Mouse (Mus musculus): ENCODE data around the gene Tifab. TPM values are rescaled to one million over a fixed set of nuclear protein-coding genes. Genes with fewer than 3 reads are reported as not detected.

Gene Tifab
- polyA plus RNA-seq (2012; ENCODE audit: insufficient read depth, insufficient read length, missing spikeins), result 1.1 and 2.8 TPM in 2 replicates

GRCm38 (mm10) chr13:56178416-56179035 is at the start of gene Tifab:
Gene Tifab, minus strand, starts transcription at chr13:56178885.
- Histone ChIP-seq H3K4me1 (ENCODE audit: control insufficient read depth, insufficient read depth, insufficient read length, low read length) (no peaks in the 10 kb centered on the region), H3K27ac (replicated peaks; ENCODE audit: low read depth, low read length) (peak within 1 kb of the TSS; percentile 90), H3K4me3 (ENCODE audit: insufficient read depth, low read depth, low read length) (peak within 1 kb of the TSS; percentile 41)

- H3K4me3 ChIP-seq (ENCODE audit: insufficient read depth, low read depth, low read length), result no peak overlapping the region
- H3K4me1 ChIP-seq (ENCODE audit: control insufficient read depth, insufficient read depth, insufficient read length, low read length), result no peaks in the 10 kb centered on the region
- no peak overlapping the region for H3K27ac ChIP-seq (replicated peaks; ENCODE audit: low read depth, low read length)
Measured at GRCm38 (mm10) chr13:56226175-56226954, 47.7 kb upstream of the Tifab start.

GRCm38 (mm10) chr13:56223625-56224024 is 44.9 kb upstream of the Tifab start:
- H3K4me1 ChIP-seq (ENCODE audit: control insufficient read depth, insufficient read depth, insufficient read length, low read length), result no peaks in the 10 kb centered on the region

GRCm38 (mm10) chr13:56222849-56223246 is 44.2 kb upstream of the Tifab start:
- H3K4me3 ChIP-seq (ENCODE audit: insufficient read depth, low read depth, low read length), result no peak overlapping the region
- no peak overlapping the region for H3K27ac ChIP-seq (replicated peaks; ENCODE audit: low read depth, low read length)
- no peaks in the 10 kb centered on the region for H3K4me1 ChIP-seq (ENCODE audit: control insufficient read depth, insufficient read depth, insufficient read length, low read length)

More at GRCm38 (mm10) chr13:56223625-56224024, 44.9 kb upstream of the Tifab start:
- Histone ChIP-seq H3K27ac (replicated peaks; ENCODE audit: low read depth, low read length) (no peak overlapping the region), H3K4me3 (ENCODE audit: insufficient read depth, low read depth, low read length) (no peak overlapping the region)

DNA sequence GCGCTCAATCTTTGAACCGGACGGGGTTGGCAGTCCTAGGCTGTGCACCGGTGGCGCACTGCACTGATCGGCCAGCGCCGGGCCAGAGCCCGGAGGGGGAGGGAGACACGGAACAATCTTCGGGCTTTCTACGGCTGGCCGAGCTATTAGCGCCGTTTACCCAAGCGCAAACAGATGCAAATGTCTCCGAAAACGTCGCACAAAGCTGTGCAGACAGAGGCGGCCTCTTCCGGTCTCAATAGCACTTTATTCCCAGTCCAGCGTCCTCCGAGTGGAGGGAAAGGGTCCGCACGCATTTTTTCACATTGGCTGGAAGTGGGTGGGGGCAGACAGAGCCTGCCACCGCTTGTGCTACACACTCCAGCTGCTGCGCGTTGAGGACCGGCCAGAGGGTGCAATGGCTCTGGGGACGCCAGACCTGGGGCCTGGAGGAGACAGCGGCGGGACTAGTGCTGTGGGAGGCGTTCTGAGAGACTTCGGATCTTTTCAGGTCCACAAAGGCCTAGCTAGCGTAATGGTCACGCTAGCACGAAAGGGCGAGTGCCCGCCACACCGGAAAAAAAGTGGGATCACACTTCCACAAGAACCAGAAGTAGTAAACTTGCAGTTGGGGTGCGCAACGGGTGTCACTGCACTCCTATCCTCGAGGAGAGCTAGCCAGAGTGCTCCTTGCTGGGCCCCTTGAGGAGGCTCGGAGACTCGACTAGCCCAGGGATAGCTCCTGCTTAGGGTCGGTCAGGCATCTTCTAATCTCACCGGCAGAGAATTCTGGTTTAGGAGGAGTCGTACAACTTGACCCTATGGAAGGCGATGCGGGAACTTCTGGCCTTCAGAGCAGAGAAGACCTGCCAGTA is 43.5 kb upstream of the Tifab start:
- no peak overlapping the region for H3K4me3 ChIP-seq (ENCODE audit: insufficient read depth, low read depth, low read length)
- H3K4me1 ChIP-seq (ENCODE audit: control insufficient read depth, insufficient read depth, insufficient read length, low read length), result no peaks in the 10 kb centered on the region

GRCm38 (mm10) chr13:56221129-56221910 is 42.6 kb upstream of the Tifab start:
- Histone ChIP-seq H3K27ac (replicated peaks; ENCODE audit: low read depth, low read length) (no peak overlapping the region), H3K4me1 (ENCODE audit: control insufficient read depth, insufficient read depth, insufficient read length, low read length) (no peaks in the 10 kb centered on the region), H3K4me3 (ENCODE audit: insufficient read depth, low read depth, low read length) (no peak overlapping the region; the same call in 1 of the 2 replicates)

More for the DNA sequence above, 43.5 kb upstream of the Tifab start:
- no peak overlapping the region for H3K27ac ChIP-seq (replicated peaks; ENCODE audit: low read depth, low read length)

DNA sequence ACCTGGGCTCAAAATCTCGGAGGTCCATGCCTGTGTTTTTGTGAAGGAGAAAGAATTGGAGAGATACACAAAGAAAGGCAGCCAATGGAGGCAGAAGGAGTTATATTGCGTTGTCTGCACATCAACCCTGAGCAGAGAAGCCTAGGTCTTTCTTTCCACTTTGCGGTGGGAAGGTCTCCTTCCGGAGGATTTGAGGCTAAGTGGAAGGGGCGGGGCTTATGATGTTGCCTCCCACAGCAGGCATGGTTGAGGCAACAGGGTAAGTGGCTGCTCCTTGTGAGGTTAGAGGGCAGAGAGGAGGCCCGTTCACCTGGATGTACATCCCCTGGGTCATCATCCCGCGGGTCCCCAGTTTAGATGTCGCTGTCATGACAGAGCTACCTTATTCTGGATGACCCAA is 40.6 kb upstream of the Tifab start:
- Histone ChIP-seq H3K27ac (replicated peaks; ENCODE audit: low read depth, low read length) (no peak overlapping the region), H3K4me1 (ENCODE audit: control insufficient read depth, insufficient read depth, insufficient read length, low read length) (no peaks in the 10 kb centered on the region), H3K4me3 (ENCODE audit: insufficient read depth, low read depth, low read length) (no peak overlapping the region)

GRCm38 (mm10) chr13:56216090-56216489 is 37.4 kb upstream of the Tifab start:
- H3K4me3 ChIP-seq (ENCODE audit: insufficient read depth, low read depth, low read length), result no peak overlapping the region
- H3K27ac ChIP-seq (replicated peaks; ENCODE audit: low read depth, low read length), result no peak overlapping the region
- no peaks in the 10 kb centered on the region for H3K4me1 ChIP-seq (ENCODE audit: control insufficient read depth, insufficient read depth, insufficient read length, low read length)

DNA sequence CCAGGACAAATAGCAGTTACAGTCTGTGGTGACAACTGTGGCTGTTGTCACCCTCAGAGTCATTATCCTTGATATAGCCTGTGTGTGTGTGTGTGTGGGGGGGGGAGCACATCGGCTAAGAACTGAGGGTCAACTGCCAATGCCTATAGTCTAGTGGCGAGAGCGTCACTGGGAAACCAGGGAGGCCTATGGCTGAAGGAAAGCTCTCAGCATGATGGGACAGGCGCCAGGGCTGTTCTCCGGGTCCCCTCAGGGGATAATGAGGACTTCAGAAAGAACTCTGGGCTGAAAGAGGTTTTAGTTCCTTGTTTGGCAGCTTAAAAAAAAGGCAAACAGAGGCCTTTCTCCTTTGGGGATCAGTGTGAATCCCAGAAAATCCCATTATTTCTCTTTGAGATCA is 35.9 kb upstream of the Tifab start:
- H3K4me1 ChIP-seq (ENCODE audit: control insufficient read depth, insufficient read depth, insufficient read length, low read length), result no peaks in the 10 kb centered on the region
- H3K27ac ChIP-seq (replicated peaks; ENCODE audit: low read depth, low read length), result no peak overlapping the region
- no peak overlapping the region for H3K4me3 ChIP-seq (ENCODE audit: insufficient read depth, low read depth, low read length)

- H3K27ac ChIP-seq (replicated peaks; ENCODE audit: low read depth, low read length), result no peak overlapping the region
- no peak overlapping the region for H3K4me3 ChIP-seq (ENCODE audit: insufficient read depth, low read depth, low read length)
- no peaks in the 10 kb centered on the region for H3K4me1 ChIP-seq (ENCODE audit: control insufficient read depth, insufficient read depth, insufficient read length, low read length)
Measured at GRCm38 (mm10) chr13:56209067-56209411, 30.4 kb upstream of the Tifab start.

- Histone ChIP-seq H3K4me1 (ENCODE audit: control insufficient read depth, insufficient read depth, insufficient read length, low read length) (no peaks in the 10 kb centered on the region), H3K4me3 (ENCODE audit: insufficient read depth, low read depth, low read length) (no peak overlapping the region), H3K27ac (replicated peaks; ENCODE audit: low read depth, low read length) (no peak overlapping the region)
Measured at GRCm38 (mm10) chr13:56208225-56209066, 29.8 kb upstream of the Tifab start.

GRCm38 (mm10) chr13:56199506-56199905 is 20.8 kb upstream of the Tifab start:
- H3K4me3 ChIP-seq (ENCODE audit: insufficient read depth, low read depth, low read length), result no peak overlapping the region

GRCm38 (mm10) chr13:56197473-56198266 is 19.0 kb upstream of the Tifab start:
- H3K4me3 ChIP-seq (ENCODE audit: insufficient read depth, low read depth, low read length), result no peak overlapping the region
- H3K27ac ChIP-seq (replicated peaks; ENCODE audit: low read depth, low read length), result no peak overlapping the region
- no peaks in the 10 kb centered on the region for H3K4me1 ChIP-seq (ENCODE audit: control insufficient read depth, insufficient read depth, insufficient read length, low read length)

More at GRCm38 (mm10) chr13:56199506-56199905, 20.8 kb upstream of the Tifab start:
- no peaks in the 10 kb centered on the region for H3K4me1 ChIP-seq (ENCODE audit: control insufficient read depth, insufficient read depth, insufficient read length, low read length)
- H3K27ac ChIP-seq (replicated peaks; ENCODE audit: low read depth, low read length), result no peak overlapping the region

Data from brown adipose tissue, adult 24 weeks (tissue).